Mouse (Mus musculus): Measurements from ENCODE around the gene Ppp1cc.

- TF ChIP-seq TAL1 (conservative IDR thresholded peaks at IDR 0.05; ENCODE audit: low read depth, low read length) (no peak), CTCF (IDR thresholded peaks at IDR 0.05; ENCODE audit: low read depth, low read length) (no peak), GATA1 (IDR thresholded peaks at IDR 0.05; ENCODE audit: borderline replicate concordance, low read length) (no peak)
Measured at GRCm38 (mm10) chr5:122210890-122211289, 52.8 kb downstream of the Ppp1cc start.
